Mouse (Mus musculus) bone marrow macrophage, adult 2 months (primary cell): ENCODE results near the gene St8sia1. TPM values are rescaled to one million over a fixed set of nuclear protein-coding genes. Genes with fewer than 3 reads are reported as not detected.

Source experiments
- H3K27ac ChIP-seq: 2 replicates; pipeline ENCODE4 v1.5.1; 2012; ENCODE audit warnings: low read depth, low read length; ENCODE audit not compliant: insufficient read depth
- H3K4me1 ChIP-seq: 2 replicates; pipeline ENCODE4 v1.6.1; 2012; ENCODE audit warnings: low read length; ENCODE audit not compliant: control insufficient read depth, insufficient read depth
- H3K4me3 ChIP-seq: 2 replicates; pipeline ENCODE4 v1.5.1; 2012; ENCODE audit warnings: mild to moderate bottlenecking, low read length, moderate library complexity; ENCODE audit not compliant: insufficient read depth
- CTCF ChIP-seq: IDR thresholded peaks from 2 replicates; pipeline ENCODE4 v1.5.1; 2012; ENCODE audit warnings: low read depth, mild to moderate bottlenecking, low read length, moderate library complexity
- POLR2A ChIP-seq: IDR thresholded peaks from 2 replicates; pipeline ENCODE4 v1.6.1; 2012; ENCODE audit warnings: mild to moderate bottlenecking, low read depth, low read length, borderline replicate concordance
- polyA plus RNA-seq: library from polyadenylated mRNA; stranded (reverse); fragments of >200 nt; gene quantifications from 2 replicates; pipeline ENCODE4 v1.2.4, GENCODE M21; 2012; ENCODE audit not compliant: missing spikeins, insufficient read depth, insufficient read length

The St8sia1 gene
- polyA plus RNA-seq, 1 experiment: not detected

GRCm38 (mm10) chr6:142946069-142946871 lies 18.0 kb downstream of the St8sia1 start:
- peaks cover 17% of the 10 kb centered on the region for H3K4me1 ChIP-seq
- no peak overlapping the region for H3K27ac ChIP-seq
- H3K4me3 ChIP-seq: no peak overlapping the region
- no peak for TF ChIP-seq CTCF
- no peak for TF ChIP-seq POLR2A

- Histone ChIP-seq H3K4me1 (peaks cover 11% of the 10 kb centered on the region), H3K27ac (no peak overlapping the region), H3K4me3 (no peak overlapping the region)
- TF ChIP-seq CTCF (no peak), POLR2A (no peak)
Observed at GRCm38 (mm10) chr6:142945461-142945860, 18.8 kb downstream of the St8sia1 start.

GRCm38 (mm10) chr6:142944470-142944869 lies 19.8 kb downstream of the St8sia1 start:
- no peak for TF ChIP-seq POLR2A
- TF ChIP-seq CTCF: peak; percentile 25; the same call in 1 of the 2 replicates
- H3K4me1 ChIP-seq: peaks cover 5% of the 10 kb centered on the region; the same call in 1 of the 2 replicates
- no peak overlapping the region for H3K27ac ChIP-seq
- no peak overlapping the region for H3K4me3 ChIP-seq

- TF ChIP-seq POLR2A: no peak
- TF ChIP-seq CTCF: no peak
- Histone ChIP-seq H3K4me3 (no peak overlapping the region), H3K4me1 (peaks cover 5% of the 10 kb centered on the region; the same call in 1 of the 2 replicates), H3K27ac (no peak overlapping the region)
Observed at GRCm38 (mm10) chr6:142943419-142943818, 20.8 kb downstream of the St8sia1 start.

- Histone ChIP-seq H3K27ac (no peak overlapping the region), H3K4me3 (no peak overlapping the region), H3K4me1 (no peaks in the 10 kb centered on the region)
- TF ChIP-seq POLR2A: no peak
- TF ChIP-seq CTCF: no peak
Observed at GRCm38 (mm10) chr6:142941596-142942381, 22.5 kb downstream of the St8sia1 start.

GRCm38 (mm10) chr6:142941078-142941477 lies 23.2 kb downstream of the St8sia1 start:
- H3K4me1 ChIP-seq: no peaks in the 10 kb centered on the region
- TF ChIP-seq CTCF: no peak
- no peak for TF ChIP-seq POLR2A
- H3K27ac ChIP-seq: no peak overlapping the region
- no peak overlapping the region for H3K4me3 ChIP-seq

- no peak overlapping the region for H3K4me3 ChIP-seq
- H3K4me1 ChIP-seq: no peaks in the 10 kb centered on the region
- H3K27ac ChIP-seq: no peak overlapping the region
- TF ChIP-seq POLR2A (no peak), CTCF (no peak)
Observed at GRCm38 (mm10) chr6:142938549-142939345, 25.5 kb downstream of the St8sia1 start.

GRCm38 (mm10) chr6:142938074-142938473 lies 26.2 kb downstream of the St8sia1 start:
- Histone ChIP-seq H3K27ac (no peak overlapping the region), H3K4me3 (no peak overlapping the region), H3K4me1 (no peaks in the 10 kb centered on the region)
- TF ChIP-seq POLR2A (no peak), CTCF (no peak)

- H3K4me3 ChIP-seq: no peak overlapping the region
Observed at GRCm38 (mm10) chr6:142932582-142932981, 31.7 kb downstream of the St8sia1 start.

More at GRCm38 (mm10) chr6:142932582-142932981, 31.7 kb downstream of the St8sia1 start:
- H3K4me1 ChIP-seq: no peaks in the 10 kb centered on the region
- H3K27ac ChIP-seq: no peak overlapping the region
- TF ChIP-seq POLR2A: no peak
